Mouse (Mus musculus) spleen, adult 2 months (tissue): ENCODE results near the gene Rabgap1. TPM values are rescaled to one million over a fixed set of nuclear protein-coding genes. Genes with fewer than 3 reads are reported as not detected.

Experiments used
- DNase-seq, 2 experiments: peaks; one replicate each; pipeline versions ENCODE4 v3.0.0 to v3.0.0-alpha.2; 2012 to 2021; ENCODE audit warnings: low spot score in 2 of 2, low read depth in 1 of 2
- H3K27ac ChIP-seq: fragments of 200-500 bp; 2 replicates; pipeline ENCODE4 v1.5.1; 2012; ENCODE audit warnings: low read length, inconsistent platforms; ENCODE audit not compliant: insufficient read depth
- H3K27me3 ChIP-seq: fragments of 200-500 bp; 2 replicates; pipeline ENCODE4 v1.6.1; 2012; ENCODE audit warnings: mild to moderate bottlenecking, moderate library complexity, low read length, inconsistent platforms; ENCODE audit not compliant: control insufficient read depth, insufficient read depth
- H3K36me3 ChIP-seq: fragments of 200-500 bp; 2 replicates; pipeline ENCODE4 v1.6.1; 2012; ENCODE audit warnings: mild to moderate bottlenecking, low read length, inconsistent platforms; ENCODE audit not compliant: control insufficient read depth, insufficient read depth
- H3K4me1 ChIP-seq: fragments of 200-500 bp; 2 replicates; pipeline ENCODE4 v1.6.1; 2011; ENCODE audit warnings: inconsistent platforms; ENCODE audit not compliant: control insufficient read depth, insufficient read depth, insufficient read length
- H3K4me3 ChIP-seq: fragments of 200-500 bp; 2 replicates; pipeline ENCODE4 v1.5.1; 2011; ENCODE audit warnings: mild to moderate bottlenecking, inconsistent platforms; ENCODE audit not compliant: insufficient read depth, insufficient read length; ENCODE audit errors: extremely low read depth
- CTCF ChIP-seq: fragments of 200-500 bp; IDR thresholded peaks from 2 replicates; pipeline ENCODE4 v1.5.1; 2011; ENCODE audit warnings: mild to moderate bottlenecking, inconsistent platforms; ENCODE audit not compliant: insufficient read depth, insufficient read length, insufficient replicate concordance; ENCODE audit errors: extremely low read depth
- POLR2A ChIP-seq: fragments of 200-500 bp; IDR thresholded peaks from 2 replicates; pipeline ENCODE4 v1.6.1; 2011; ENCODE audit warnings: low read depth, low read length, inconsistent platforms
- WGBS: fragments of 180-500 bp; shearing (Covaris S2); methylation state at CpG from one replicate; pipeline ENCODE4 v1.1.7; 2018; 5-methylcytosine and 5-hydroxymethylcytosine counted together
- polyA plus RNA-seq: library from polyadenylated mRNA; depleted of rRNA; stranded (reverse); fragments of >200 nt; gene quantifications from 2 replicates; pipeline ENCODE4 v1.2.3, GENCODE M21; 2012

The Rabgap1 gene
- polyA plus RNA-seq, 1 experiment: 5.1 TPM

GRCm38 (mm10) chr2:37530766-37531165 is 87.7 kb downstream of the Rabgap1 start:
- Histone ChIP-seq H3K4me1 (no peaks in the 10 kb centered on the region), H3K27me3 (no peaks in the 10 kb centered on the region), H3K36me3 (peaks cover 5% of the 10 kb centered on the region), H3K27ac (no peak overlapping the region), H3K4me3 (no peak overlapping the region)
- TF ChIP-seq POLR2A (no peak), CTCF (no peak)
- WGBS: 95% methylated on average over 1 of the region's 1 CpGs
- DNase-seq: no peak

GRCm38 (mm10) chr2:37531639-37532038 is 88.6 kb downstream of the Rabgap1 start:
- Histone ChIP-seq H3K27me3 (no peaks in the 10 kb centered on the region), H3K27ac (no peak overlapping the region), H3K4me3 (no peak overlapping the region), H3K4me1 (no peaks in the 10 kb centered on the region), H3K36me3 (peaks cover 5% of the 10 kb centered on the region)
- TF ChIP-seq POLR2A: no peak
- TF ChIP-seq CTCF: no peak
- DNase-seq: no peak
- WGBS: 83% methylated on average over 3 of the region's 3 CpGs

GRCm38 (mm10) chr2:37549346-37550012 is 106.4 kb downstream of the Rabgap1 start:
- no peaks in the 10 kb centered on the region for H3K4me1 ChIP-seq
- WGBS: 89% methylated on average over 1 of the region's 1 CpGs
- TF ChIP-seq POLR2A: no peak
- TF ChIP-seq CTCF: no peak
- H3K27ac ChIP-seq: no peak overlapping the region
- DNase-seq: no peak
- H3K36me3 ChIP-seq: peaks cover 15% of the 10 kb centered on the region
- H3K27me3 ChIP-seq: no peaks in the 10 kb centered on the region
- no peak overlapping the region for H3K4me3 ChIP-seq

- TF ChIP-seq CTCF (no peak), POLR2A (no peak)
- Histone ChIP-seq H3K4me3 (no peak overlapping the region), H3K36me3 (peaks cover 17% of the 10 kb centered on the region), H3K4me1 (no peaks in the 10 kb centered on the region), H3K27ac (no peak overlapping the region), H3K27me3 (no peaks in the 10 kb centered on the region)
- WGBS: 92% methylated on average over 2 of the region's 2 CpGs
- DNase-seq: no peak
Measured at GRCm38 (mm10) chr2:37556366-37556765, 113.3 kb downstream of the Rabgap1 start.

- no peak for TF ChIP-seq CTCF
- TF ChIP-seq POLR2A: no peak
- no peak overlapping the region for H3K4me3 ChIP-seq
- no peaks in the 10 kb centered on the region for H3K27me3 ChIP-seq
- H3K27ac ChIP-seq: no peak overlapping the region
- H3K4me1 ChIP-seq: peaks cover 2% of the 10 kb centered on the region; the same call in 1 of the 2 replicates
- peaks cover 25% of the 10 kb centered on the region for H3K36me3 ChIP-seq
- no peak for DNase-seq
- WGBS: 10% methylated on average over 2 of the region's 2 CpGs
Measured at GRCm38 (mm10) chr2:37565579-37565978, 122.5 kb downstream of the Rabgap1 start.

- Histone ChIP-seq H3K4me3 (no peak overlapping the region), H3K36me3 (peaks cover 24% of the 10 kb centered on the region), H3K27me3 (no peaks in the 10 kb centered on the region), H3K27ac (no peak overlapping the region), H3K4me1 (peaks cover 2% of the 10 kb centered on the region; the same call in 1 of the 2 replicates)
- 16% methylated on average over 1 of the region's 1 CpGs for WGBS
- TF ChIP-seq POLR2A: no peak
- TF ChIP-seq CTCF: no peak
- no peak for DNase-seq
Measured at GRCm38 (mm10) chr2:37566035-37566434, 123.0 kb downstream of the Rabgap1 start.

- Histone ChIP-seq H3K4me1 (peaks cover 2% of the 10 kb centered on the region; the same call in 1 of the 2 replicates), H3K36me3 (peaks cover 9% of the 10 kb centered on the region), H3K27ac (no peak overlapping the region), H3K4me3 (no peak overlapping the region), H3K27me3 (no peaks in the 10 kb centered on the region)
- WGBS: 93% methylated on average over 5 of the region's 5 CpGs
- DNase-seq: no peak
- TF ChIP-seq POLR2A: no peak
- no peak for TF ChIP-seq CTCF
Measured at GRCm38 (mm10) chr2:37569888-37570287, 126.8 kb downstream of the Rabgap1 start.
